Mouse (Mus musculus) forebrain, embryonic 15.5 days (tissue): ENCODE measurements around the gene Cd52. TPM values are rescaled to one million over a fixed set of nuclear protein-coding genes. Genes with fewer than 3 reads are reported as not detected.

Experiments
- ATAC-seq: fragments of 200-750 bp; cut with Nextera tagmentation; replicated peaks from 2 replicates; pipeline ENCODE4 v1.8.0; 2017; ENCODE audit warnings: mild to moderate bottlenecking, moderate TSS enrichment, moderate library complexity
- H3K27ac ChIP-seq: fragments of 300-500 bp; sonication (generic); replicated peaks from 2 replicates; pipeline ENCODE4 v1.5.1; 2015; ENCODE audit warnings: mild to moderate bottlenecking, inconsistent platforms
- H3K27me3 ChIP-seq: fragments of 300-500 bp; sonication (generic); 2 replicates; pipeline ENCODE4 v1.6.1; 2015; ENCODE audit warnings: inconsistent platforms
- H3K36me3 ChIP-seq: fragments of 300-500 bp; sonication (generic); 2 replicates; pipeline ENCODE4 v1.6.1; 2015; ENCODE audit warnings: mild to moderate bottlenecking, inconsistent platforms
- H3K4me1 ChIP-seq: fragments of 300-500 bp; sonication (generic); 2 replicates; pipeline ENCODE4 v1.6.1; 2015; ENCODE audit warnings: inconsistent platforms
- H3K4me2 ChIP-seq: fragments of 300-500 bp; sonication (generic); replicated peaks from 2 replicates; pipeline ENCODE4 v1.6.1; 2015; ENCODE audit warnings: mild to moderate bottlenecking, inconsistent platforms
- H3K4me3 ChIP-seq: fragments of 300-500 bp; sonication (generic); 2 replicates; pipeline ENCODE4 v1.5.1; 2015; ENCODE audit warnings: mild to moderate bottlenecking, inconsistent platforms
- H3K9ac ChIP-seq: fragments of 300-500 bp; sonication (generic); replicated peaks from 2 replicates; pipeline ENCODE4 v1.6.1; 2015; ENCODE audit warnings: mild to moderate bottlenecking, inconsistent platforms
- H3K9me3 ChIP-seq: fragments of 300-500 bp; sonication (generic); 2 replicates; pipeline ENCODE4 v1.6.1; 2016; ENCODE audit warnings: inconsistent platforms
- WGBS: fragments of 180-500 bp; shearing (Covaris S2); methylation state at CpG from one replicate; pipeline ENCODE4 v1.1.7; 2015; ENCODE audit warnings: mixed read lengths; 5-methylcytosine and 5-hydroxymethylcytosine counted together
- polyA plus RNA-seq: library from polyadenylated mRNA; unstranded; fragments of >200 nt; fragmentation: Nextera tagmentation; extraction: Ambion mirVana; gene quantifications from 2 replicates; pipeline ENCODE4 v1.2.1, GENCODE M21; 2015

Cd52 gene
- polyA plus RNA-seq, 1 experiment from 2014 or later = 1.5 TPM

- Histone ChIP-seq H3K4me3 (no peak overlapping the region), H3K4me1 (peaks cover 8% of the 10 kb centered on the region), H3K27me3 (no peaks in the 10 kb centered on the region), H3K36me3 (no peaks in the 10 kb centered on the region), H3K9me3 (no peaks in the 10 kb centered on the region), H3K27ac (no peak overlapping the region), H3K4me2 (no peak overlapping the region), H3K9ac (no peak overlapping the region)
- ATAC-seq = no peak
- WGBS = 77% methylated on average over 4 of the region's 4 CpGs
Observed at GRCm38 (mm10) chr4:134100245-134100644, 5.4 kb upstream of the Cd52 start.

- Histone ChIP-seq H3K9ac (no peak overlapping the region), H3K27ac (no peak overlapping the region), H3K9me3 (no peaks in the 10 kb centered on the region), H3K27me3 (no peaks in the 10 kb centered on the region), H3K4me3 (no peak overlapping the region), H3K4me2 (no peak overlapping the region), H3K4me1 (peaks cover 8% of the 10 kb centered on the region), H3K36me3 (no peaks in the 10 kb centered on the region)
- no peak for ATAC-seq
- WGBS = 76% methylated on average over 8 of the region's 8 CpGs
Observed at GRCm38 (mm10) chr4:134098628-134099027, 3.7 kb upstream of the Cd52 start.

GRCm38 (mm10) chr4:134097015-134097608, 2.2 kb upstream of the Cd52 start:
- 77% methylated on average over 5 of the region's 5 CpGs for WGBS
- H3K27me3 ChIP-seq = no peaks in the 10 kb centered on the region
- H3K9ac ChIP-seq = no peak overlapping the region
- H3K4me1 ChIP-seq = no peaks in the 10 kb centered on the region
- H3K4me3 ChIP-seq = no peak overlapping the region
- no peak overlapping the region for H3K27ac ChIP-seq
- no peak for ATAC-seq
- H3K9me3 ChIP-seq = no peaks in the 10 kb centered on the region
- H3K36me3 ChIP-seq = no peaks in the 10 kb centered on the region
- no peak overlapping the region for H3K4me2 ChIP-seq

- Histone ChIP-seq H3K9me3 (no peaks in the 10 kb centered on the region), H3K27ac (no peak overlapping the region), H3K36me3 (no peaks in the 10 kb centered on the region), H3K27me3 (no peaks in the 10 kb centered on the region), H3K4me1 (no peaks in the 10 kb centered on the region), H3K9ac (no peak overlapping the region), H3K4me2 (no peak overlapping the region), H3K4me3 (no peak overlapping the region)
- 83% methylated on average over 3 of the region's 3 CpGs for WGBS
- ATAC-seq = no peak
Observed at GRCm38 (mm10) chr4:134096120-134096519, 1.2 kb upstream of the Cd52 start.

GRCm38 (mm10) chr4:134094004-134094564, 798 bp downstream of the Cd52 start:
- no peak overlapping the region for H3K27ac ChIP-seq
- H3K4me1 ChIP-seq = no peaks in the 10 kb centered on the region
- no peaks in the 10 kb centered on the region for H3K36me3 ChIP-seq
- no peaks in the 10 kb centered on the region for H3K9me3 ChIP-seq
- no peak for ATAC-seq
- H3K9ac ChIP-seq = no peak overlapping the region
- no peaks in the 10 kb centered on the region for H3K27me3 ChIP-seq
- H3K4me2 ChIP-seq = no peak overlapping the region
- 89% methylated on average over 7 of the region's 7 CpGs for WGBS
- H3K4me3 ChIP-seq = no peak overlapping the region

- Histone ChIP-seq H3K4me3 (no peak overlapping the region), H3K4me1 (no peaks in the 10 kb centered on the region), H3K27me3 (no peaks in the 10 kb centered on the region), H3K27ac (no peak overlapping the region), H3K9ac (no peak overlapping the region), H3K36me3 (no peaks in the 10 kb centered on the region), H3K4me2 (no peak overlapping the region), H3K9me3 (no peaks in the 10 kb centered on the region)
- WGBS = 74% methylated on average over 6 of the region's 6 CpGs
- no peak for ATAC-seq
Observed at GRCm38 (mm10) chr4:134092382-134093288, 2.2 kb downstream of the Cd52 start.

- H3K9me3 ChIP-seq = no peaks in the 10 kb centered on the region
- no peaks in the 10 kb centered on the region for H3K36me3 ChIP-seq
- no peaks in the 10 kb centered on the region for H3K4me1 ChIP-seq
- H3K27ac ChIP-seq = no peak overlapping the region
- no peak overlapping the region for H3K9ac ChIP-seq
- WGBS = 88% methylated on average over 6 of the region's 6 CpGs
- no peak overlapping the region for H3K4me2 ChIP-seq
- no peak overlapping the region for H3K4me3 ChIP-seq
- H3K27me3 ChIP-seq = no peaks in the 10 kb centered on the region
- no peak for ATAC-seq
Observed at GRCm38 (mm10) chr4:134091225-134091529, 3.7 kb downstream of the Cd52 start.

GRCm38 (mm10) chr4:134090521-134091224, 4.2 kb downstream of the Cd52 start:
- Histone ChIP-seq H3K9ac (no peak overlapping the region), H3K27ac (no peak overlapping the region), H3K4me2 (no peak overlapping the region), H3K9me3 (no peaks in the 10 kb centered on the region), H3K36me3 (no peaks in the 10 kb centered on the region), H3K4me1 (no peaks in the 10 kb centered on the region), H3K27me3 (no peaks in the 10 kb centered on the region), H3K4me3 (no peak overlapping the region)
- no peak for ATAC-seq
- WGBS = 88% methylated on average over 16 of the region's 16 CpGs

- H3K4me1 ChIP-seq = no peaks in the 10 kb centered on the region
- H3K4me3 ChIP-seq = no peak overlapping the region
- H3K9ac ChIP-seq = no peak overlapping the region
- WGBS = 85% methylated on average over 9 of the region's 9 CpGs
- H3K27me3 ChIP-seq = no peaks in the 10 kb centered on the region
- H3K4me2 ChIP-seq = no peak overlapping the region
- no peaks in the 10 kb centered on the region for H3K9me3 ChIP-seq
- no peaks in the 10 kb centered on the region for H3K36me3 ChIP-seq
- no peak for ATAC-seq
- H3K27ac ChIP-seq = no peak overlapping the region
Observed at GRCm38 (mm10) chr4:134089029-134089428, 5.9 kb downstream of the Cd52 start.

GRCm38 (mm10) chr4:134087412-134087811, 7.5 kb downstream of the Cd52 start:
- Histone ChIP-seq H3K4me2 (no peak overlapping the region), H3K27ac (no peak overlapping the region), H3K36me3 (no peaks in the 10 kb centered on the region), H3K4me3 (no peak overlapping the region), H3K9me3 (no peaks in the 10 kb centered on the region), H3K4me1 (no peaks in the 10 kb centered on the region), H3K27me3 (no peaks in the 10 kb centered on the region; the same call in 1 of the 2 replicates), H3K9ac (no peak overlapping the region)
- WGBS = 42% methylated on average over 7 of the region's 7 CpGs
- no peak for ATAC-seq

- 91% methylated on average over 4 of the region's 4 CpGs for WGBS
- no peak for ATAC-seq
- no peak overlapping the region for H3K9ac ChIP-seq
Observed at GRCm38 (mm10) chr4:134084999-134085398, 9.9 kb downstream of the Cd52 start.

GRCm38 (mm10) chr4:134082460-134082859, 12.4 kb downstream of the Cd52 start:
- Histone ChIP-seq H3K4me2 (peak overlapping the region; percentile 49), H3K27ac (no peak overlapping the region), H3K27me3 (peaks cover 4% of the 10 kb centered on the region), H3K9ac (no peak overlapping the region), H3K36me3 (no peaks in the 10 kb centered on the region), H3K9me3 (no peaks in the 10 kb centered on the region), H3K4me1 (peaks cover 9% of the 10 kb centered on the region; the same call in 1 of the 2 replicates), H3K4me3 (peak overlapping the region; percentile 38)
- no peak for ATAC-seq
- WGBS = 7% methylated on average over 7 of the region's 7 CpGs

More at GRCm38 (mm10) chr4:134084999-134085398, 9.9 kb downstream of the Cd52 start:
- Histone ChIP-seq H3K4me1 (peaks cover 9% of the 10 kb centered on the region; the same call in 1 of the 2 replicates), H3K4me3 (no peak overlapping the region), H3K27me3 (peaks cover 4% of the 10 kb centered on the region), H3K27ac (no peak overlapping the region), H3K36me3 (no peaks in the 10 kb centered on the region), H3K4me2 (no peak overlapping the region), H3K9me3 (no peaks in the 10 kb centered on the region)
